Mouse (Mus musculus) hindbrain, postnatal 0 days (tissue): ENCODE data around the gene Gm960. TPM values are rescaled to one million over a fixed set of nuclear protein-coding genes. Genes with fewer than 3 reads are reported as not detected.

Source experiments
- ATAC-seq: fragments of 200-750 bp; cut with Nextera tagmentation; 2 replicates; pipeline ENCODE4 v1.8.0; 2017; ENCODE audit warnings: mild to moderate bottlenecking, moderate TSS enrichment, moderate library complexity
- DNase-seq: peaks from one replicate; pipeline ENCODE4 v3.0.0-alpha.2; 2015; ENCODE audit warnings: low spot score
- H3K27ac ChIP-seq: fragments of 300-500 bp; sonication (generic); 2 replicates; pipeline ENCODE4 v1.5.1; 2014; ENCODE audit warnings: mild to moderate bottlenecking
- H3K27me3 ChIP-seq: fragments of 300-500 bp; sonication (generic); 2 replicates; pipeline ENCODE4 v1.6.1; 2014; ENCODE audit warnings: low read length, mixed read lengths; ENCODE audit not compliant: insufficient read depth
- H3K36me3 ChIP-seq: fragments of 300-500 bp; sonication (generic); 2 replicates; pipeline ENCODE4 v1.6.1; 2014; ENCODE audit warnings: low read length, mixed read lengths; ENCODE audit not compliant: insufficient read depth
- H3K4me1 ChIP-seq: fragments of 300-500 bp; sonication (generic); 2 replicates; pipeline ENCODE4 v1.6.1; 2014; ENCODE audit warnings: antibody characterized with exemption, low read length, mixed read lengths; ENCODE audit not compliant: insufficient read depth
- H3K4me2 ChIP-seq: fragments of 300-500 bp; sonication (generic); 2 replicates; pipeline ENCODE4 v1.6.1; 2014; ENCODE audit warnings: low read depth, mild to moderate bottlenecking, low read length, moderate library complexity, mixed read lengths
- H3K4me3 ChIP-seq: fragments of 300-500 bp; sonication (generic); 2 replicates; pipeline ENCODE4 v1.5.1; 2014; ENCODE audit warnings: low read length
- H3K9ac ChIP-seq: fragments of 300-500 bp; sonication (generic); replicated peaks from 2 replicates; pipeline ENCODE4 v1.6.1; 2014; ENCODE audit warnings: mild to moderate bottlenecking, low read length, moderate library complexity, mixed read lengths
- H3K9me3 ChIP-seq: fragments of 300-500 bp; sonication (generic); 2 replicates; pipeline ENCODE4 v1.6.1; 2016; ENCODE audit warnings: low read length, mixed read lengths
- CTCF ChIP-seq: IDR thresholded peaks from 2 replicates; pipeline ENCODE4 v1.5.1; 2016; ENCODE audit warnings: antibody characterized with exemption, control low read depth, low read depth
- WGBS: fragments of 180-500 bp; shearing (Covaris S2); extraction: QIAGEN DNeasy Blood & Tissue Kit; methylation state at CpG from one replicate; pipeline ENCODE4 v1.1.7; 2014; 5-methylcytosine and 5-hydroxymethylcytosine counted together
- polyA plus RNA-seq: library from polyadenylated mRNA; unstranded; fragments of >200 nt; fragmentation: Nextera tagmentation; extraction: Ambion mirVana; gene quantifications from 2 replicates; pipeline ENCODE4 v1.2.1, GENCODE M21; 2015
- total RNA-seq: library from RNA; depleted of rRNA; stranded (reverse); fragments of >200 nt; gene quantifications from 2 replicates; pipeline ENCODE4 v1.2.3, GENCODE M21; 2014

The Gm960 gene
- total and polyA plus RNA-seq, 2 experiments from 2014 or later = 1.3 to 5.2 TPM

- no peak for DNase-seq
- H3K9ac ChIP-seq = peak overlapping the region; percentile 81
- no peak for TF ChIP-seq CTCF
- H3K27me3 ChIP-seq = no peaks in the 10 kb centered on the region
- peak overlapping the region; percentile 85 for H3K4me3 ChIP-seq
- H3K36me3 ChIP-seq = peaks cover 25% of the 10 kb centered on the region
- WGBS = 1% methylated on average over 35 of the region's 35 CpGs
- H3K27ac ChIP-seq = peak overlapping the region; percentile 95
- H3K4me1 ChIP-seq = peaks cover 10% of the 10 kb centered on the region; the same call in 1 of the 2 replicates
- ATAC-seq = peak; percentile 60
- H3K4me2 ChIP-seq = peak overlapping the region; percentile 94
- no peaks in the 10 kb centered on the region for H3K9me3 ChIP-seq
These were observed 72.5 kb downstream of the Gm960 start for GRCm38 (mm10) chr19:4625829-4626535.

GRCm38 (mm10) chr19:4625179-4625828 is 73.2 kb downstream of the Gm960 start, which contains the start of gene Rce1:
Gene Rce1 (minus strand): TSS chr19:4625641.
- Histone ChIP-seq H3K9ac (peak within 1 kb of the TSS; percentile 81), H3K9me3 (no peaks in the 10 kb centered on the region), H3K27me3 (no peaks in the 10 kb centered on the region), H3K4me3 (peak within 1 kb of the TSS; percentile 85), H3K36me3 (peaks cover 25% of the 10 kb centered on the region), H3K27ac (peak within 1 kb of the TSS; percentile 95), H3K4me2 (peak within 1 kb of the TSS; percentile 94), H3K4me1 (peaks cover 10% of the 10 kb centered on the region; the same call in 1 of the 2 replicates)
- DNase-seq (peak; percentile 96), ATAC-seq (peak; percentile 92)
- WGBS = under 1% methylated on average over 64 of the region's 64 CpGs
- TF ChIP-seq CTCF = no peak

GRCm38 (mm10) chr19:4624406-4625178 is 73.9 kb downstream of the Gm960 start:
- ATAC-seq = no peak
- DNase-seq = no peak
- Histone ChIP-seq H3K4me3 (peak overlapping the region; percentile 85), H3K9me3 (no peaks in the 10 kb centered on the region), H3K4me1 (peaks cover 10% of the 10 kb centered on the region; the same call in 1 of the 2 replicates), H3K4me2 (peak overlapping the region; percentile 94), H3K36me3 (peaks cover 25% of the 10 kb centered on the region), H3K9ac (peak overlapping the region; percentile 81), H3K27ac (peak overlapping the region; percentile 95), H3K27me3 (no peaks in the 10 kb centered on the region)
- TF ChIP-seq CTCF = no peak
- 22% methylated on average over 4 of the region's 4 CpGs for WGBS

- Histone ChIP-seq H3K9ac (no peak overlapping the region), H3K9me3 (no peaks in the 10 kb centered on the region), H3K4me3 (no peak overlapping the region), H3K4me2 (no peak overlapping the region), H3K27ac (no peak overlapping the region), H3K4me1 (peaks cover 10% of the 10 kb centered on the region; the same call in 1 of the 2 replicates), H3K36me3 (peaks cover 25% of the 10 kb centered on the region), H3K27me3 (no peaks in the 10 kb centered on the region)
- no peak for ATAC-seq
- 88% methylated on average over 12 of the region's 12 CpGs for WGBS
- no peak for TF ChIP-seq CTCF
- DNase-seq = no peak
These were observed 74.5 kb downstream of the Gm960 start for GRCm38 (mm10) chr19:4624006-4624405.

- no peak overlapping the region for H3K27ac ChIP-seq
- no peak for TF ChIP-seq CTCF
- DNase-seq (no peak), ATAC-seq (no peak)
- H3K9me3 ChIP-seq = no peaks in the 10 kb centered on the region
- no peak overlapping the region for H3K4me2 ChIP-seq
- H3K36me3 ChIP-seq = peaks cover 25% of the 10 kb centered on the region
- peaks cover 10% of the 10 kb centered on the region; the same call in 1 of the 2 replicates for H3K4me1 ChIP-seq
- WGBS = 96% methylated on average over 9 of the region's 9 CpGs
- H3K4me3 ChIP-seq = no peak overlapping the region
- no peak overlapping the region for H3K9ac ChIP-seq
- no peaks in the 10 kb centered on the region for H3K27me3 ChIP-seq
These were observed 75.0 kb downstream of the Gm960 start for GRCm38 (mm10) chr19:4623419-4623818.

- TF ChIP-seq CTCF = no peak
- no peak overlapping the region for H3K4me2 ChIP-seq
- ATAC-seq = no peak
- H3K4me1 ChIP-seq = peaks cover 10% of the 10 kb centered on the region; the same call in 1 of the 2 replicates
- H3K9me3 ChIP-seq = no peaks in the 10 kb centered on the region
- DNase-seq = no peak
- H3K27ac ChIP-seq = no peak overlapping the region
- WGBS = 56% methylated on average over 5 of the region's 5 CpGs
- H3K36me3 ChIP-seq = peaks cover 25% of the 10 kb centered on the region
- H3K27me3 ChIP-seq = no peaks in the 10 kb centered on the region
- H3K4me3 ChIP-seq = no peak overlapping the region
- H3K9ac ChIP-seq = no peak overlapping the region
These were observed 75.7 kb downstream of the Gm960 start for GRCm38 (mm10) chr19:4622780-4623179.
